Mouse (Mus musculus) Patski (cell line): ENCODE data around the gene Zpbp2. TPM values are rescaled to one million over a fixed set of nuclear protein-coding genes. Genes with fewer than 3 reads are reported as not detected.
A peak's percentile ranks its signal among the peaks of the same experiment; 100 is the strongest.

ENCODE experiments used
- ATAC-seq: fragments of 100-300 bp; one replicate; pipeline ENCODE4 v1.8.0; 2021
- CTCF ChIA-PET: fragments of 350-600 bp; sonication (Branson Sonifier 250); formaldehyde crosslinking; loops from one replicate; lab custom pipeline; 2022; ENCODE audit warnings: inconsistent platforms; lab: Charles Lee
- POLR2A ChIA-PET: fragments of 350-600 bp; sonication (Branson Sonifier 250); formaldehyde crosslinking; loops from one replicate; lab custom pipeline; 2022; ENCODE audit warnings: antibody characterized with exemption, inconsistent platforms; lab: Charles Lee
- DNase-seq: peaks from one replicate; pipeline ENCODE4 v3.0.0-alpha.2; 2011; ENCODE audit warnings: low read depth, low spot score
- H3K27me3 ChIP-seq: fragments of 371-371 bp; one replicate; pipeline ENCODE4 v1.5.1; 2021
- CTCF ChIP-seq: fragments of 100-300 bp; IDR thresholded peaks from one replicate; pipeline ENCODE4 v1.5.1; 2021
- in situ Hi-C: fragments of 300-500 bp; cut with MboI; formaldehyde crosslinking; loops from 3 replicates; pipeline ENCODE4 v1.11.1; 2018; ENCODE audit warnings: low pct_unique_long_range_greater_than_20kb, mixed read lengths
- polyA plus RNA-seq: library from polyadenylated mRNA; unstranded; gene quantifications from one replicate; pipeline ENCODE4 v1.2.3, GENCODE M21; 2021

Zpbp2 gene
- 0.98 TPM for polyA plus RNA-seq

GRCm38 (mm10) chr11:98550975-98551828 is at the start of gene Zpbp2:
Gene Zpbp2 (plus strand): TSS chr11:98551097.
- TF ChIP-seq CTCF: no peak
- ChIA-PET CTCF (interaction anchor here (1.0 to 2.5 kb wide), 4 partner anchors 14 to 48 kb away, joined by 3 to 11 read pairs (median 4); partner anchors contain the start of gene Ormdl3), POLR2A (interaction anchor here (1.1 kb wide), 1 partner anchor 36 kb away, joined by 3 read pairs; the partner anchor contains the start of gene Ormdl3)
- in situ Hi-C loops: loop anchor here (5.0 kb wide), 1 partner anchor 36 kb away; the partner anchor contains the start of gene Ormdl3
- ATAC-seq: peak; percentile 85
- peak; percentile 49 for DNase-seq
- H3K27me3 ChIP-seq: peaks cover 42% of the 10 kb centered on the region

- no peak for DNase-seq
- ATAC-seq: no peak
- peaks cover 69% of the 10 kb centered on the region for H3K27me3 ChIP-seq
- ChIA-PET CTCF (no interaction called here), POLR2A (no interaction called here)
- in situ Hi-C loops: no loop called here
- no peak for TF ChIP-seq CTCF
These were observed 46.0 kb upstream of the Zpbp2 start for GRCm38 (mm10) chr11:98504926-98505325.

GRCm38 (mm10) chr11:98509434-98509833 is 41.5 kb upstream of the Zpbp2 start:
- no peak for DNase-seq
- in situ Hi-C loops: no loop called here
- CTCF ChIA-PET: no interaction called here
- POLR2A ChIA-PET: no interaction called here
- no peak for ATAC-seq
- H3K27me3 ChIP-seq: peaks cover 35% of the 10 kb centered on the region
- no peak for TF ChIP-seq CTCF

- no peak for ATAC-seq
- ChIA-PET CTCF (interaction anchor here (1.1 kb wide), 1 partner anchor 17 kb away, joined by 3 read pairs; no protein-coding TSS in a partner anchor), POLR2A (no interaction called here)
- in situ Hi-C loops: no loop called here
- no peak for DNase-seq
- no peak for TF ChIP-seq CTCF
- peaks cover 28% of the 10 kb centered on the region for H3K27me3 ChIP-seq
These were observed 40.8 kb upstream of the Zpbp2 start for GRCm38 (mm10) chr11:98510125-98510524.

- ChIA-PET POLR2A (interaction anchor here (0.5 kb wide), 1 partner anchor 36 kb away, joined by 3 read pairs; no protein-coding TSS in a partner anchor), CTCF (interaction anchor here (1.1 kb wide), 1 partner anchor 20 kb away, joined by 3 read pairs; no protein-coding TSS in a partner anchor)
- ATAC-seq: no peak
- DNase-seq: no peak
- TF ChIP-seq CTCF: no peak
- in situ Hi-C loops: no loop called here
- H3K27me3 ChIP-seq: peaks cover 20% of the 10 kb centered on the region
These were observed 38.0 kb upstream of the Zpbp2 start for GRCm38 (mm10) chr11:98512881-98513280.

- no peak for TF ChIP-seq CTCF
- DNase-seq: no peak
- ChIA-PET POLR2A (no interaction called here), CTCF (no interaction called here)
- ATAC-seq: no peak
- H3K27me3 ChIP-seq: peaks cover 21% of the 10 kb centered on the region
- in situ Hi-C loops: no loop called here
These were observed 37.5 kb upstream of the Zpbp2 start for GRCm38 (mm10) chr11:98513356-98513936.

GRCm38 (mm10) chr11:98520468-98520867 is 30.4 kb upstream of the Zpbp2 start:
- DNase-seq (no peak), ATAC-seq (no peak)
- peaks cover 44% of the 10 kb centered on the region for H3K27me3 ChIP-seq
- in situ Hi-C loops: no loop called here
- POLR2A ChIA-PET: no interaction called here
- CTCF ChIA-PET: no interaction called here
- no peak for TF ChIP-seq CTCF

- TF ChIP-seq CTCF: no peak
- CTCF ChIA-PET: interaction anchor here (2.2 kb wide), 1 partner anchor 82 kb away, joined by 4 read pairs; no protein-coding TSS in a partner anchor
- in situ Hi-C loops: no loop called here
- POLR2A ChIA-PET: interaction anchor here (0.7 kb wide), 1 partner anchor 663 kb away, joined by 4 read pairs; no protein-coding TSS in a partner anchor
- H3K27me3 ChIP-seq: peaks cover 74% of the 10 kb centered on the region
- DNase-seq (no peak), ATAC-seq (no peak)
These were observed 25.8 kb upstream of the Zpbp2 start for GRCm38 (mm10) chr11:98525140-98525539.

- DNase-seq: no peak
- peaks cover 78% of the 10 kb centered on the region for H3K27me3 ChIP-seq
- ChIA-PET CTCF (interaction anchor here (1.0 kb wide), 1 partner anchor 17 kb away, joined by 3 read pairs; no protein-coding TSS in a partner anchor), POLR2A (no interaction called here)
- TF ChIP-seq CTCF: no peak
- no peak for ATAC-seq
- in situ Hi-C loops: no loop called here
These were observed 24.0 kb upstream of the Zpbp2 start for GRCm38 (mm10) chr11:98526824-98527461.

- TF ChIP-seq CTCF: no peak
- POLR2A ChIA-PET: no interaction called here
- in situ Hi-C loops: no loop called here
- ATAC-seq (no peak), DNase-seq (no peak)
- H3K27me3 ChIP-seq: peaks cover 46% of the 10 kb centered on the region
- CTCF ChIA-PET: no interaction called here
These were observed 13.3 kb upstream of the Zpbp2 start for GRCm38 (mm10) chr11:98537480-98538034.
